15 mouse cellular contexts compared by ENCODE assay signal in the genomic region with DNA sequence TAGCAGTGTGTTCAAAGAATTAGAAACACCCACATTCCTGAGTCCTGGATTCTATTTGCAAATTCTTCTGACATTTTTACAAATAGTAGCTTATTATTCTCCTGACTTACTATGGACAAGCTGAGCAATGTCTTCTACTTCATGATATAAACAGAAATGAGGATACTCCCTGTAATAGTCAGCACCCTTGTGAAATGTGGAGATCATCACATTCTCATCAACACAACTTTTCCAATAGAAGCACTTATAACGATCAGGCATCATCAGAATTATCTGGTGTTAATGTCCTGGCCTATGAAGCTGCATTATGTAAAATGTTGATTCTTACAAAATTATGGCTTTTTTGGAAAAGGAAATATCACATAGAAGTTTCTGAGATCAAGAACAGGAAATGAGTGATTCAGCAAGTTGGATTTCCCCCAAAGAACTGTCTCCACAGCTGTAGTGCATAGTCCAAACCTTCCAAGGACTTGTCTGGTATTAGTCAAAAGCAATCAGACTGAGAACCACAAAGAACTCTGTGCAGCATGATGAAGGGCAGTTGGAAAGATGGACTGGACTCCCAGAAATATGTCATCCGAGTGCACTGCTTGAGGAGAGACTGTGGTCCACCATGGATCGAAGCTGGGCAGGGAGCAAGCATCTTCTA.
A peak's percentile ranks its signal among the peaks of the same experiment; 100 is the strongest.
DNase-seq lines count a peak whose midpoint lies in the region; ATAC-seq lines count a peak whose summit lies in the region.
"Had no signal": no experiment of that assay in that cellular context is flagged by ENCODE, and none has a peak within 500 bp of the region (broad histone marks: within the 10 kb centered on the region; RNA-seq: fewer than 3 reads in every experiment).

No protein-coding gene starts in this region.

- no peak overlapping the region for H3K4me2 ChIP-seq in kidney, embryonic 16.5 days (replicated peaks; ENCODE audit: low read depth, low read length)
- no peak overlapping the region for H3K4me2 ChIP-seq in heart, embryonic 16.5 days (ENCODE audit: low read depth, low read length)
- no peak overlapping the region for H3K4me2 ChIP-seq in midbrain, embryonic 13.5 days (replicated peaks)
- H3K4me2 ChIP-seq: forebrain, embryonic 12.5 days; hindbrain, embryonic 12.5 days had no signal

- no peak for ATAC-seq in kidney, embryonic 16.5 days (ENCODE audit: low FRiP score, low TSS enrichment)
- ATAC-seq in heart, embryonic 16.5 days (replicated peaks; ENCODE audit: extremely low read depth, insufficient read depth, low FRiP score), result peak; percentile 28; the same call in 1 of the 2 replicates
- no peak for ATAC-seq in midbrain, embryonic 13.5 days
- ATAC-seq: midbrain, embryonic 16.5 days; Patski had no signal

- no peaks in the 10 kb centered on the region for H3K4me1 ChIP-seq in kidney, embryonic 16.5 days (ENCODE audit: insufficient read depth, low read length)
- H3K4me1 ChIP-seq in heart, embryonic 16.5 days (ENCODE audit: control insufficient read depth, insufficient read depth, low read length), result no peaks in the 10 kb centered on the region
- no peaks in the 10 kb centered on the region for H3K4me1 ChIP-seq in midbrain, embryonic 13.5 days (replicated peaks)
- H3K4me1 ChIP-seq: forebrain, embryonic 12.5 days; hindbrain, embryonic 12.5 days had no signal

- 79% methylated on average over 3 of the region's 3 CpGs for WGBS in kidney, embryonic 16.5 days
- 64% methylated on average over 3 of the region's 3 CpGs for WGBS in heart, embryonic 16.5 days
- WGBS in midbrain, embryonic 13.5 days, result 93% methylated on average over 3 of the region's 3 CpGs

- H3K4me3 ChIP-seq in kidney, embryonic 16.5 days (ENCODE audit: low read length), result no peak overlapping the region
- H3K4me3 ChIP-seq in heart, embryonic 16.5 days (ENCODE audit: low read length), result no peak overlapping the region
- H3K4me3 ChIP-seq in midbrain, embryonic 13.5 days (replicated peaks), result no peak overlapping the region
- H3K4me3 ChIP-seq: forebrain, embryonic 12.5 days; hindbrain, embryonic 12.5 days had no signal

- H3K27ac ChIP-seq in kidney, embryonic 16.5 days (ENCODE audit: low read length), result no peak overlapping the region
- H3K27ac ChIP-seq in heart, embryonic 16.5 days (ENCODE audit: low read length), result no peak overlapping the region
- no peak overlapping the region for H3K27ac ChIP-seq in midbrain, embryonic 13.5 days
- H3K27ac ChIP-seq: forebrain, embryonic 12.5 days; hindbrain, embryonic 12.5 days had no signal

- H3K9me3 ChIP-seq in kidney, embryonic 16.5 days (ENCODE audit: low read length), result no peaks in the 10 kb centered on the region
- no peaks in the 10 kb centered on the region for H3K9me3 ChIP-seq in heart, embryonic 16.5 days (replicated peaks; ENCODE audit: control insufficient read depth, low read length)
- H3K9me3 ChIP-seq in midbrain, embryonic 13.5 days, result no peaks in the 10 kb centered on the region
- H3K9me3 ChIP-seq: forebrain, embryonic 12.5 days; hindbrain, embryonic 12.5 days had no signal

- H3K27me3 ChIP-seq in kidney, embryonic 16.5 days (ENCODE audit: insufficient read depth, low read length), result no peaks in the 10 kb centered on the region
- no peaks in the 10 kb centered on the region for H3K27me3 ChIP-seq in heart, embryonic 16.5 days (ENCODE audit: control insufficient read depth, insufficient read depth, low read length)
- H3K27me3 ChIP-seq in midbrain, embryonic 13.5 days, result no peaks in the 10 kb centered on the region
- H3K27me3 ChIP-seq: forebrain, embryonic 12.5 days; hindbrain, embryonic 12.5 days had no signal

- H3K9ac ChIP-seq in kidney, embryonic 16.5 days (replicated peaks; ENCODE audit: low read length), result no peak overlapping the region
- no peak overlapping the region for H3K9ac ChIP-seq in heart, embryonic 16.5 days (ENCODE audit: low read length)
- no peak overlapping the region for H3K9ac ChIP-seq in midbrain, embryonic 13.5 days (replicated peaks)
- H3K9ac ChIP-seq: forebrain, embryonic 12.5 days; hindbrain, embryonic 12.5 days had no signal

- no peaks in the 10 kb centered on the region for H3K36me3 ChIP-seq in kidney, embryonic 16.5 days (ENCODE audit: insufficient read depth, low read length)
- no peaks in the 10 kb centered on the region for H3K36me3 ChIP-seq in heart, embryonic 16.5 days (ENCODE audit: control insufficient read depth, insufficient read depth)
- H3K36me3 ChIP-seq in midbrain, embryonic 13.5 days, result no peaks in the 10 kb centered on the region
- H3K36me3 ChIP-seq: forebrain, embryonic 12.5 days; hindbrain, embryonic 12.5 days had no signal

- peak; percentile 3 for DNase-seq in kidney, adult 9 months
- peak; percentile 1 for DNase-seq in NIH3T3 (ENCODE audit: low read depth)
- DNase-seq in lung, postnatal 36 days, result peak; percentile 8
- DNase-seq in T-cell, adult 2 months (ENCODE audit: low spot score), result no peak
- DNase-seq: adrenal gland, adult 8-10 months; cerebellum, postnatal 10 days; gastrocnemius, postnatal 14 days; thymus, postnatal 14 days had no signal
